Mouse (Mus musculus) heart, postnatal 25 days (tissue): Measurements from ENCODE around the gene Utp6. TPM values are rescaled to one million over a fixed set of nuclear protein-coding genes. Genes with fewer than 3 reads are reported as not detected.
"Not testable (repeated sequence)": the region's sequence is repeated elsewhere in the genome, so short reads cannot be mapped to it uniquely, and the experiment has no call there.

Experiments used
- DNase-seq: peaks from one replicate; pipeline ENCODE4 v3.0.0; 2022; ENCODE audit warnings: low spot score
- intact Hi-C: fragments of 180-260 bp; cut with DNase I; formaldehyde crosslinking; loops from one replicate; pipeline ENCODE4 v1.15.1; 2025
- total RNA-seq, 2 experiments: library from RNA; stranded (reverse); gene quantifications; 2 replicates each; pipeline ENCODE4 v1.2.3; 2021

The Utp6 gene
- 10 to 100 TPM; 20.9 to 23.2 TPM for total RNA-seq

DNA sequence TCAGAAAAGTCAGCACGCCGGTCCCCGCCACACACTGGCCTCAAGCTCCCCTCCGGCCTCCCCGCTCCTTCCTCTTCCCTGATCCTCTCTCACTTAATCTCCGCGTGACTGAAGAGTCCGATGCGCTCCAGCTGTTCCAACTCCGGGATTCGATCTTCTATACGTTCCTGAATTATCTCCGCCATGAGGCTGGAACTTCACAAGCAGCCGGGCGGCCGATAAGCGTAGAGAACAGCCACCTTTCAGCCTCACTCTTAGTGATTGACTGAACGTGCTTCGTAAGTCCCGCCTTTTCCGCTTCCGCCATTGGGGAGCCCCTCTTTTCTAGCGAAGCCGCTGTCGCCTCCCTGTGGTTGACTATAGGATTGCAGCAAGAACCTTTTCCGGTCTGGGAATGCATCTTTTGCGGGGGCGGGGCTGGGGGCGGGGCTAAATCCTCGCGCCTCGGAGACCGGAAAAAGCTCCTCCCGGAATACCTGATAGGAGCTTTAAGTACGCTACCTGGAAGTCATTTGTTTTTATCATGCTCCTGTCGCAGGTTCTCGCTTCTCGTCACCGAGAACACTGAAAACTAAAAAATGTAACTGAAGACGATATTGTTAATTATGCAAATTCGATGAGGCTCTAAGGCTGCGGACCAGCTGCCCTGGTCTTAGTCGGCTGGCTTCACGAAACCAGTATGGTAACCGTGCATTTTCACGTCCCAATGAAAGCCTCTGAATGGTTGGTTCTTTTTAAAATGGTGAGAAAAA lies at the start of gene Utp6:
Utp6 (minus strand) TSS at position 266 of the 752 bp plus-strand sequence.
- intact Hi-C loops: no loop called here
- peak; percentile 92 for DNase-seq

GRCm38 (mm10) chr11:79994271-79994988 lies 32.2 kb upstream of the Utp6 start:
- no peak for DNase-seq
- intact Hi-C loops: no loop called here

GRCm38 (mm10) chr11:79993356-79994270 lies 31.4 kb upstream of the Utp6 start:
- no peak for DNase-seq
- intact Hi-C loops: loop anchor here (2.0 kb wide), 1 partner anchor 29 kb away; no protein-coding TSS in a partner anchor

- intact Hi-C loops: loop anchor here (2.0 kb wide), 1 partner anchor 28 kb away; no protein-coding TSS in a partner anchor
- DNase-seq: peak; percentile 92
These were observed 30.6 kb upstream of the Utp6 start, which contains the start of gene Suz12 for GRCm38 (mm10) chr11:79992592-79993355. Gene Suz12 (plus strand): TSS chr11:79993106.

DNA sequence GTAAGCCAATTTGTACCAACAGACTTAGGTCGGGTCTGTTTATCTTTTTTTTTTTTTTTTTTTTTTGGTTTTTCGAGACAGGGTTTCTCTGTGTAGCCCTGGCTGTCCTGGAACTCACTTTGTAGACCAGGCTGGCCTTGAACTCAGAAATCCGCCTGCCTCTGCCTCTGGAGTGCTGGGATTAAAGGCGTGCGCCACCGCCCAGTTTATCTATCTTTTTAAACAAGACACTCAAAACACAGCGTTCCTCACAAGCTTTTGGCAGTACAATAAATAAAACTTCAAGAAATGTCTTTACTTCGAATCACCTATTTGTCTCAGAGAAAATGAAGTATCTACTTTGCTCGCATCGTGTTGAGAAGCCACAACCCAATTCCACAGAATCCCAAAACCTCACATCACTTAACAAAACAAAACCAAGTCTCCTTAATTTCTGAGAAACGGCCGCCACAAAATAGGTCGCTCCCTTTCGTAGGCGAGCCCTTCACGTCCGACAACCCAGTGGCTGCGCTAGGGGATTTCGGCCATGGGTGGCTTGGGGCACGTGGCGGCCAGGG lies 29.9 kb upstream of the Utp6 start:
- intact Hi-C loops: loop anchor here (2.0 kb wide), 1 partner anchor 27 kb away; no protein-coding TSS in a partner anchor
- no peak for DNase-seq

DNA sequence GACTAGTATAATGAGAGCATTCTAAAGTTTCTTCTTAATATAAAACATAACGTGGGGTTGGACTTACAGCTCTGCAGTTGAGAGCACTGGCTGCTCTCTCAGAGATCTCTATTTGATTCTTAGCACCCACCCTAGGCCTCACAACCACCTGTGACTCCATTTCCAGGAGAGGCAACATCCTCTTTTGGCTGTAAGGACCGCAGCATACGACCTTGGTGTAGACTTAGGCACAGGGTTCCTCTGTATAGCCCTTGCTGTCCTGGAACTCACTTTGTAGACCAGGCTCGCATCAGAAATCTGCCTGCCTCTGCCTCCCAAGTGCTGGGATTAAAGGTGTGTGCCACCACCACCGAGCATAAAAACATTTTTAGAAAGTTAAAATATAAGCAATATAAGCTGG lies 29.4 kb upstream of the Utp6 start:
- DNase-seq: no peak
- intact Hi-C loops: no loop called here

DNA sequence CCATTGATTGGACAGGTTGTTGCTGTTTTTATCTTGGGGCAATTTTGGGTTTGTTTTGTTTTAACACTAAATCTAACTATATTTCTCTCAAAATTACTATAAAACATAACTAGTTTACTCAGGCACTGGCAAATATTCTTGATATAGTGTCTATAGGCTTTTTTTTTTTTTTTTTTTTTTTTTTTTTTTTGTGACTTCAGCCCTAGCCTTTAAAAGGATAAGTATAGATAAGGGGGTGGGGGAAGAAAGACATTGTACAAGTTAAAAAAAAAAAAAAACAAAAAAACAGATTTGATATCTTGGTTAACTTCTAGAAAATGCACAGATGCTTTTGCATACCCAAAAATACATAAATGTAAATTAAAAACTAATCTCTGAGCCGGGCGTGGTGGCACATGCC lies 27.9 kb upstream of the Utp6 start:
- intact Hi-C loops: no loop called here
- no peak for DNase-seq

- intact Hi-C loops: no loop called here
- DNase-seq: no peak
These were observed 25.7 kb upstream of the Utp6 start for GRCm38 (mm10) chr11:79987896-79988295.

- intact Hi-C loops: no loop called here
- no peak for DNase-seq
These were observed 24.7 kb upstream of the Utp6 start for GRCm38 (mm10) chr11:79986886-79987285.

DNA sequence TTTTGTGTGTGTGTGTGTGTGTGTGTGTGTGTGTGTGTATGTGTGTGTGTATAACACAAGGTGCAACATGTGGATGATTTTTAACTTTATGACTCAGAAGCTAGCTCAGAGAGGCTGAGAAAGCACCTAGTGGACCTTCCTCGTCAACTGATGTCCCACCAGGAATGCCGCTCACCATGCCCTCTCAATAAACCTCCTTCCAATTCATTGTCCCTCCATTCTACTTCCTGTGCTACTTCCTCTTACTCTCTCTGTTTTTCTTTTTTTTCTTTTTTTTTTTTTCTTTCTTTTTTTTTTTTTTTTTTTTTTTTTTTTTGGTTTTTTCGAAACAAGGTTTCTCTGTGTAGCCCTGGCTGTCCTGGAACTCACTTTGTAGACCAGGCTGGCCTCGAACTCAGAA lies 15.6 kb upstream of the Utp6 start:
- DNase-seq, intact Hi-C loops: not testable (repeated sequence)

DNA sequence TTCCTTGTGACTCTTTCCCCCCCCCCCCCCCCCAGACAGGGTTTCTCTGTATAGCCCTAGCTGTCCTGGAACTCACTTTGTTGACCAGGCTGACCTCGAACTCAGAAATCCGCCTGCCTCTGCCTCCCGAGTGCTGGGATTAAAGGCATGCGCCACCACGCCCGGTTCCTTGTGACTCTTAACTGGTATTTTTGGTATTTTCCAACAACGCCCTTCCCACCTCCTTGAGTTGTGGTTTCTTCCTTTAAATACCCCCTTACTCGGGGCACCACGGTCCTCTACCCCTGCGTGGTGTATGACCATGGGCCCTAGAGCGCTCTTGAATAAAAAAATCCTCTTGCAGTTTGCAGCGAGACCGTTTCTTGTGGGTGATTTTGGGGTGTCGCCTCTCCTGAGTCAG lies 14.9 kb upstream of the Utp6 start:
- intact Hi-C loops, DNase-seq: not testable (repeated sequence)

- intact Hi-C loops, DNase-seq: not testable (repeated sequence)
These were observed 14.5 kb upstream of the Utp6 start for GRCm38 (mm10) chr11:79976645-79977044.

DNA sequence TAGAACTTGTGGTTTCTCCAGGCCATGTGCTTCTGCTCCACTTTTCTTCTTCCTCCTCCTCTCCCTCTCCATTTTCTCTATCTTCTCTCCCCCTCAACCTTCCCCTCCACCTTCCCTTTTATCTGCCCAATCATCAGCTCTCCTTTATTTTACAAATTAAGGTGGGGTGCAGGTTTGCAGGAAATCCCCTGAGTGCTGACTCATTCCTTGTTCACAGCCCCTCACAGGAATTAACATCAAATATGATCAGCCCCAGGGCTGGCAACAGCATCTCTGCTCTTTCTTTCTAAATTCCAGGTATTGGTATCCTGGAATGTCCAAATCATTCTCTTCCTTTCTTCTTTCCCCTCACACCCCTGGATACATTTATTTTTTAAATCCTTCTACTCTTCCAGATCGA lies 14.0 kb upstream of the Utp6 start:
- intact Hi-C loops: no loop called here
- no peak for DNase-seq

GRCm38 (mm10) chr11:79975377-79975776 lies 13.2 kb upstream of the Utp6 start:
- intact Hi-C loops: no loop called here
- DNase-seq: no peak

GRCm38 (mm10) chr11:79973626-79974476 lies 11.7 kb upstream of the Utp6 start:
- intact Hi-C loops: no loop called here
- DNase-seq: no peak

DNA sequence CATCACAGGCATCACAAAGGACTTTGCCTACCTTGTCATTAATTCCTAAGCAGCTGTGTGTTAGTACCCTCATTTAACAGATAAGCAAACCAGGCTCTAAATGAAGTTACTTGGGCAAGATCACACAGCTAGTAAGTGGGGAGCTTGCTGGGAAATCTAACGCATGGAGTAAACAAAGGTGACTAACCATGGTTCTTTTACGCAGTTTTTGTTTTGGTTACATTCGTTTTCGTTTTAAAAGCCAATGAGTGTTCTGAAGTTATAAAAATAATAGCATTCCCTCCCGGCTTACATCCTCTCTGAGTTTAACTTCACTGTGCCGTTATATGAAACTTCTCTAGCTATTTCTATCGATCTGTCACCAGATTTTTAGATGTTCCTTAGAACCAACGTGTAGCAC lies 10.9 kb upstream of the Utp6 start:
- no peak for DNase-seq
- intact Hi-C loops: no loop called here

- intact Hi-C loops: no loop called here
- DNase-seq: no peak
These were observed 5.6 kb upstream of the Utp6 start for GRCm38 (mm10) chr11:79967752-79968151.

- DNase-seq: no peak
- intact Hi-C loops: loop anchor here (2.0 kb wide), 1 partner anchor 27 kb away; the partner anchor contains the start of gene Suz12
These were observed 3.7 kb upstream of the Utp6 start for GRCm38 (mm10) chr11:79965896-79966295.
